Mouse (Mus musculus) heart, postnatal 14 days (tissue): ENCODE results near the gene Prorsd1. TPM values are rescaled to one million over a fixed set of nuclear protein-coding genes. Genes with fewer than 3 reads are reported as not detected.
"Not testable (repeated sequence)": the region's sequence is repeated elsewhere in the genome, so short reads cannot be mapped to it uniquely, and the experiment has no call there.

Source experiments
- DNase-seq, 2 experiments: peaks; one replicate each; pipeline ENCODE4 v3.0.0; 2021 to 2022
- intact Hi-C: fragments of 180-260 bp; cut with DNase I; formaldehyde crosslinking; loops from one replicate; pipeline ENCODE4 v1.15.1; 2025
- long read RNA-seq, 2 experiments: library from polyadenylated mRNA; stranded (forward); transcript quantifications; one replicate each; pipeline ENCODE4 v2.0.0; 2021
- total RNA-seq, 2 experiments: library from RNA; stranded (reverse); gene quantifications; 2 replicates each; pipeline ENCODE4 v1.2.3; 2021

The Prorsd1 gene
- total RNA-seq: 10 to 100 TPM; 19.8 to 21.1 TPM
- long read RNA-seq, experiment 1, transcript Prorsd1-201 (2 exons, 918 nt): major isoform, 20 of 27 reads
- long read RNA-seq, experiment 1, partial matches to known transcripts: 1 of 27 reads
- long read RNA-seq, experiment 1, other reads (novel, unspliced or antisense): 2 of 27 reads
- long read RNA-seq, experiment 2, transcript Prorsd1-202 (3 exons, 2,126 nt): minor isoform, 5 of 25 reads
- long read RNA-seq, experiment 2, transcript Prorsd1-201 (2 exons, 918 nt): major isoform, 19 of 25 reads
- long read RNA-seq, experiment 2, partial matches to known transcripts: 0 of 25 reads
- long read RNA-seq, experiment 2, other reads (novel, unspliced or antisense): 1 of 25 reads

DNA sequence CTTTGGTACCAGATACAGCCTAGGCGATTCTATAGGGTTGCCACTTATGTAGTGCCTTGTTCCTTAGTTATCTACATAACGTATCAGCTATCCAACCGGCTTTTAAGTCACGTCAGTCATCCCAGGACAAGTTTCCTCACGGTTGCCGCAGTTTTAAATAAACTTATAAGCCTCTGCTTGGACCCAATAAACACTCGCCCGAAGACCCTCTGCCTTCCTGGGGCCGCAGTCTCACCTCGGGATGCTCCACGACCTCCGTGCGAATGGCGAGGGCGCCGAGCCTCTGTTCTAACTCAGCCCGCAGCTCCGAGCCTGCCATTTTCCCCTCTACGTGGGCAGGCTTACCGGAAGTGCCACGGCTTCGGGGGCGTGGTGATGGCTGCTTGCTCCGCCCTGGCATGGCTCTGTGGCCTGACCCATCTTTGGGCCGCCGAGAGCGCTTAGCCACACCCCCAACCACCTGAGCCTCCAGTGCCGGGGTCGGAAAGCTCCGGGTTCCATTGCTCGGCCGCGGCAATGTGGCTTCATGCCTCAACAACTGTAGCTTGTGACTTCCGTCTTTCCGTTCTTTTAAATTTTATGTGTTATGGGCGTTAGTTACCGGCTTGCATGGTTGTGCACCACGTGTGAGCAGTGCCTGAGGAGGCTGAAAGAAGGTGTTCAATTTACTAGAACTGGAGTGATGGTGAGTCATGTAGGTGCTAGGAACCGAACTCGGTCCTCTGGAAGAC is at the start of gene Prorsd1:
Prorsd1 (minus strand) TSS at position 352 of the 731 bp plus-strand sequence.
- intact Hi-C loops: no loop called here
- peak; percentile 88 to 93 for DNase-seq

DNA sequence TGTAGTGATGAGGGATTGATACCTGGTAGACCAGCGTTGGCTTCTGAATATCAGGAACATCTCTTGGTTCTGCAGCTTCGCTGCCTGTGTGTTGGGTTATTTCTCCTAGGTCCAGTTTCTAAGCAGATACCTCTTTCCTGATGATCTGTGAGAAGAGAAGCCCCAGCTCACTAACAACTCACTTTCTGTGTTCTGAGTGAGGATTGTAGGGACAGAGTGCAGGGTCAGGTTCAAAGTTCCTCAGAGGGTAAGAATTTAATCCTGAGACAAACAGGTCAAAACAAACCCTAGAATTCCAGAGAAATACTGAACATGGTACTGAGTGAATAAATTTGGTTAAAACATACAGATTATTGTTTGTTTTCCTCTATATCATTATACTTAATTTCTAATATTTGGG is 48.6 kb upstream of the Prorsd1 start:
- no peak for DNase-seq
- intact Hi-C loops: no loop called here

- intact Hi-C loops: no loop called here
- DNase-seq: no peak
Observed at GRCm38 (mm10) chr11:29560990-29561389, 46.2 kb upstream of the Prorsd1 start.

DNA sequence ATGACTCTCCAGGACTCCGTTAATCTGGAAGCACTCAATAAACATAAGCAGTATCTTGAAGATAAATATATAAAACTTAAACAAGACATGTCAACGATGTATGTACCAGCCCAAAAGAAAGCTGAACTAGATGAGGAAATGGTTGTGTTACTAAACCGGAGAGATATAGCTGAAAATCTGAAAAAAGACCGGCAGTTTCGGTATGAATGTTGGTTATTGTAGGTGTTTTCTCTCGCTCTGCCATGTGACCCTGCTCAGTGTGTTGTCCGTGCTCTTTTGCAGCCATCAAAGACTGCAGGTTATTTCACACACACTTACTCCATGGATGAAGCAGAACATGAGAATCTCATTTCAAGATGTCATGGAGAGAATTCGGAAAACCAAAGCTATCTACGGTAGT is 45.6 kb upstream of the Prorsd1 start:
- intact Hi-C loops: no loop called here

DNA sequence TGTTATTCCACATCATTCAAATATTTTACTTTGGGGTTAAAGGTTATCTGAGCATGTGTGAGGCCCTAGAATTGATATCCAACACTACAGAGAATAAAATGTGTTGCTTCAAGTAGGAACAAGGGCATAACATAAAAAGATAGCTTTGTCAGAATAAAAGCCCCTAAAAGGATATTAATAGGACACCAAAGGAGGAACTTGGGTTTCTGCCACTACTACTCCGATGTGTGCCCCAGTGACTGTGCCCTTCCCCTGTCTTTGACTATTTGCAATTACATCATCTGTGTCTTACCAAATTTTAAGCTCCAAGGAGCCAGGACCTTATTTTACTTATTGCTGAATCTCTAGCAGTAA is 34.6 kb upstream of the Prorsd1 start:
- intact Hi-C loops: loop anchor here (5.0 kb wide), 1 partner anchor 177 kb away; the partner anchor contains the start of gene Ccdc88a
- DNase-seq: no peak

More for the DNA sequence above, 45.6 kb upstream of the Prorsd1 start:
- DNase-seq: no peak

GRCm38 (mm10) chr11:29548504-29549424 is 33.9 kb upstream of the Prorsd1 start:
- DNase-seq: no peak
- intact Hi-C loops: loop anchor here (5.0 kb wide), 1 partner anchor 176 kb away; the partner anchor contains the start of gene Ccdc88a

DNA sequence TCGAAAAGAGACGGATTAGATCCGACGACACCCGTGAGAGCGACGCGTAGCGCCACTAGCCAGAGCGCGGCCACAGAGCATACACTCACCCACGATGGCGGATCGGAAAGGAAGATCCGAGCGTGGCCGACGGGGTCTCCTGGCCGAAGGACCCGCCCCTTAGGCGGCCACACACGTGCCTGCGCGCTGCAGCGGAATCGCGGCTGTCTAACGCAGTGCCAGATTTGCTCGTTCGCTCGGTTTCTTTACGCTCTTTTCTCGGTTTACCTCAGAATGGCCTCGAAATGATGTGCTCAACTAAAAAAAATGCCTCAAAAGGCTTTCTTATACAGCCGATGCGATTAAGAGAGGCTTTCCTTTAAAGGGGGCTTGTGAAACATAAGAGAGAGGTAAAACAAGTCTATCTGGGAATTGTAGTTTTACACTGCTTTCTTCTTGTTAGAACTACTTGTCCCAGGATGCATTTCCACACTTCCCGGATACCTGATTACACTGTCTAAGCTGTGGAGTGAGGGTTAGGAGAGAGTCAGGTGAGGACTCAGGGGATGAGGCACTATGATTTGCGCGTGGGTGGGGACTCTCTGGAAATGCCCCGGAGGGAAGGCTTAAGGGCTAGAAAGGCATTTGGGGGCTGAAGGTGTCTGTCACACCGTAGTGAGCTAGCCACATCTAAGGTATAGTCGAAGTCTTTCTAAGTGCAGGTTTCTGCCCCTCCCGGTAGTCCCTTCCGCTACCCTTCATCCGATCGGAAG is 33.1 kb upstream of the Prorsd1 start, which contains the start of the genes Clhc1 and Rps27a:
Clhc1 (plus strand) TSS at position 199 of the 752 bp plus-strand sequence.
Rps27a (minus strand) TSS at position 358 of the 752 bp plus-strand sequence.
- intact Hi-C loops: loop anchor here (2.0 to 5.0 kb wide), 3 partner anchors 21 to 176 kb away; partner anchors contain the start of genes Ccdc88a, Mtif2 and Rtn4
- peak; percentile 97 to 98 for DNase-seq

DNA sequence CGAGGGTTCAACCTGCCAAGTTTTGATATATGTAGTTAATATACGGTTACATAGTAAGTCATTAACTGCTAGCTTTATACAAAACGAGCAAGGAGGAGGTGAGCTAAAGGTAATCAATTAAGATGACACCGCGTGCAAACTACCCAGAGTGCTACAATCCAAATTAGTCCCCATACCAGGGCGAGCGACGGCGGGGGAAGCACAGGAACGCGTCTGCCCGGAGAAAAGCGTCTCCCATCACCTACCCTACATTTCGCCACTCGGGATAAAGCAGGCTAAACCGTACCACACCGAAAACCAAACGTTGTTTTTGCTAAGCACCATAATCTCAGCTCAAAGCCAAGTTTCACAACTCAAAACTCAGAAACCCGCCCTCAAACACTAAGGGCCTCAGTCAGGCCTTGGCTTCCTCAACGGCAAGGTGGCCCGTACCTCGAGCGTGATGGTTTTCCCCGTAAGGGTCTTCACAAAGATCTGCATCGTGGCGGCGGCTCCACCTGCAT is 32.5 kb upstream of the Prorsd1 start:
- intact Hi-C loops: loop anchor here (2.0 to 5.0 kb wide), 3 partner anchors 20 to 175 kb away; partner anchors contain the start of genes Ccdc88a, Mtif2 and Rtn4
- DNase-seq: no peak

GRCm38 (mm10) chr11:29546762-29547161 is 31.9 kb upstream of the Prorsd1 start:
- DNase-seq: no peak
- intact Hi-C loops: loop anchor here (2.0 to 5.0 kb wide), 3 partner anchors 20 to 174 kb away; partner anchors contain the start of genes Ccdc88a, Mtif2 and Rtn4

GRCm38 (mm10) chr11:29546297-29546696 is 31.5 kb upstream of the Prorsd1 start:
- intact Hi-C loops: loop anchor here (2.0 to 5.0 kb wide), 3 partner anchors 19 to 174 kb away; partner anchors contain the start of genes Ccdc88a, Mtif2 and Rtn4
- DNase-seq: not testable (repeated sequence)

- intact Hi-C loops: loop anchor here (5.0 kb wide), 1 partner anchor 173 kb away; the partner anchor contains the start of gene Ccdc88a
- DNase-seq: not testable (repeated sequence)
Observed at GRCm38 (mm10) chr11:29545150-29545752, 30.4 kb upstream of the Prorsd1 start.

DNA sequence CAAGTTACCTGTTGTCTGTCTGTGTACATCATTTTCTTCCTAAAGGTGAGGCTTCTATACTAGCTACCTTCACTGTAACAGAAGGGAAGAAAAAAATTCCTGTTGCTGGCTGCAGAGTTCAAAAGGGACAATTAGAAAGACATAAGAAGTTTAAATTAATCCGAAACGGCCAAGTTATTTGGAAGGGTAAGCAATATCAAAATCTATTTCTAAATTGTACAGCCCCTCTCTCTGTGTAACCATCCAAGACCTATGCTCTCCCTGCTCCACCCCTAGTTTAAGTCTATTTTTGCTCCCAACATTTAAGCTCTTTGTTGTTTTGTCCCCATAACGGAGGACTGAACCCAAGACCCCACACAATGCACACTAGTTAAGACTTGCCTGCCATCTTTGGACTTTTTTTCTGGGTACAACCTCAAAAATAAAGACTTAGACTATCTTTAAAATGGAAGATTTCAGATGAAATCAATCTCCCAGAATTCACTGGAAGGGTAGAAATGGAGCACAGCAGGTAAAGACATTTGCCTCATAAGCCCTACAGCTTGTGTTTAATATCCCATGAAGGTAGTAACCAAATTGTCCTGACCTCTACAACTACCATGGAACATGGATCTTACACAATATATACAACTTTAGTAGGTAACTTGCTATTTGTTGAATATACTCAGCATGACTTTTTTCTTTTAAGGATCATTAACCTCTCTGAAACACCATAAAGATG is 29.6 kb upstream of the Prorsd1 start:
- intact Hi-C loops: no loop called here
- no peak for DNase-seq

DNA sequence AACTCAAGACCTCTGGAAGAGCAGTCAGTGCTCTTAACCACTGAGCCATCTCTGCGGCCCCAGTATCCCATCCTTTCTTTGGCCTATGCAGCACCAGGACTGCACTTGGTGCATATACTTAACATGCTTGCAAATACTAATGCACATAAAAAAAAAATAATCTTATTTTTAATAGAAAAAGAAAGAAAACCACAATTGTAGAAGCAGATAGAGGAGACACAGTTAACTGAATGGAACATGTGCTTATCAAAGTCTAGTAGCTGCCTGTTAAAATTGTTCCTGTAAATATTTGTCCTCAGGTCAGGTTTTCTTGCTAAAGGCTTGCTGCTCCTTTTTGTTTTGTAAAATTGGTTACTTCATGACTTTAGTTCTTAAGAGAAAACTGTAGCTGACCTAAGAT is 23.4 kb upstream of the Prorsd1 start:
- intact Hi-C loops: no loop called here
- no peak for DNase-seq

DNA sequence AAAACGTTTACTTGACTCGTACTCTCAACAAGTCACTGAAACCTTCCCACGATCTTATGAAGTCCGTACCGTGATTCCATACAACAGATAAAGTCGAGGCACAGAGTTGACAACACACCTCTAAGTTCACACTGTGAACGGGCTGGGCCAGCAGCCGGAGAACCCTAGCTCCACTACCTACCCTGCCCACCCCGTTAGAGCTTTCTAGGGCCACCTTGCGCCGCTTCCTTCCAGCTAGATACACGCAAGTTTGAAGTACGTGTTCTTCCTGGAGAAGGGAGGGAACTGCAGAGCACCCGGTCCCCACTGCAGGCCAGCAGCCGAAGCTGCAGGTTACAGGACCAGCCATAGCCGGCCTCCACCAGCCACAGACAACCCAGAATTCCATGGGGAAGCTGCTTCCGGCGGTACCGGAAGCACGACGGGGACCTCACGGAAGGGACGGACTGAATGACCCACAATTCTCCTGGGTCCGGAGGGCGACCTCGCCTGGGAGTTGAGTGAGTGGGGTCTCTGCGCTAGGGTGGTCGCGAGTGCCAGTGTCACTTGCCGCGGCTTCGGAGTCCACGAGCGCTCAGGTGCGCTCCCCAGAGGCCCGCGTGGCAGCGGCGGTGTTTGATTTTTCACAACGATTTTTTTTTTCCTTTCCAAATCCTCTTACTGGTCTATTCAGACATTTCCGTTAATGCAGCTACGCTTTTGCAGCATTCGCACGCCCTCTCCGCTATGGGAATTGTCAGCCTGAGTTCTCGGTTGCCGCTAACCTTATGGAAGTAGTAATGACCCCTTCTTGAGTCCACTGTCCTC is 11.4 kb upstream of the Prorsd1 start, which contains the start of gene Mtif2:
Mtif2 (plus strand) TSS at position 421 of the 807 bp plus-strand sequence.
- intact Hi-C loops: loop anchor here (2.0 kb wide), 1 partner anchor 21 kb away; the partner anchor contains the start of gene Clhc1
- peak; percentile 75 to 83 for DNase-seq

DNA sequence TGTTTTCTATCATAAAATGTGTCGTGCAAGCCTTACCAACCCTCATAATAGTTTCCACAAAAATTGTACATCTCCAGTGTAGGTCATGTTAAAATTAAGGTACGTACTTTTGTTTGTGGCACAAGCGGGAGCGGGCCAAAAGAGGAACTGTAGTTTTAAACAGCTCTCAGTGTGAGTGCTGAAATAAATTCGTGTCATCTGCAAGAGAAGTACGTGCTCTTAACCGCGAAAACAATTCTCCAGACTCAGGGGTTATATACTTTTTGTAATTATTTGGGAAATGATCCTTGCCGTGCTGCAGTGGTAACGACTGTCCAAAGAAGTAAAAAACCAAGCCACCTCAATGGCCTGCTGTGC is 530 bp downstream of the Prorsd1 start:
- intact Hi-C loops: no loop called here
- DNase-seq: no peak

GRCm38 (mm10) chr11:29512818-29513535 is 1.9 kb downstream of the Prorsd1 start:
- DNase-seq: no peak
- intact Hi-C loops: no loop called here
